Mouse (Mus musculus) thymus, postnatal 4 days (tissue): ENCODE measurements around the gene Pdgfra.
A peak's percentile ranks its signal among the peaks of the same experiment; 100 is the strongest.

Source experiments
- DNase-seq: peaks from one replicate; pipeline ENCODE4 v3.0.0; 2021

The Pdgfra gene

GRCm38 (mm10) chr5:75214520-75214919 lies 62.4 kb downstream of the Pdgfra start:
- DNase-seq: peak; percentile 10

- no peak for DNase-seq
Observed at GRCm38 (mm10) chr5:75214929-75215328, 62.8 kb downstream of the Pdgfra start.

- no peak for DNase-seq
Observed at GRCm38 (mm10) chr5:75215678-75216256, 63.7 kb downstream of the Pdgfra start.

- DNase-seq: no peak
Observed at GRCm38 (mm10) chr5:75221610-75222009, 69.5 kb downstream of the Pdgfra start.

- DNase-seq: no peak
Observed at GRCm38 (mm10) chr5:75222491-75223265, 70.6 kb downstream of the Pdgfra start.

GRCm38 (mm10) chr5:75238363-75238762 lies 86.3 kb downstream of the Pdgfra start:
- DNase-seq: peak; percentile 30

GRCm38 (mm10) chr5:75238928-75239777 lies 87.1 kb downstream of the Pdgfra start:
- no peak for DNase-seq

GRCm38 (mm10) chr5:75247070-75247740 lies 95.1 kb downstream of the Pdgfra start:
- DNase-seq: no peak
